In the genomic region with DNA sequence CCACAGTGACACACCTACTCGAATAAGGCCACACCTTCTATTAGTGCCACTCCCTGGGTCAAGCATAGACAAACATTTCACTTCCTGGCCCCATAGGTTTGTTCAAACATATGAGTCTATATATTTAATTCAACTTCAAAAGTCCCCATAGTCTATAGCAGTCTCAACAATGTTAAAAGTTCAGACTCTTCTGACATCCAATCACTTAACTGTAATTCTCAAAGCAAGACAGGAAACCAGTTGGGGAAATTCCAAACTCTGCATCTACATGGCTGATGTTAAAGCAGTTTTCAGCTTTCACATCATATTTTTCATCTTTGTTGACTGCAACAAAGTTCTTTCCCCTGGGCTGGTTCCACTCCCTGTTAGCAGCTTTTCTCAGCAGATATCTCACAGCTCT, we compare ENCODE assay signal across 38 mouse cellular contexts. TPM values are rescaled to one million over a fixed set of nuclear protein-coding genes. Genes with fewer than 3 reads are reported as not detected.
"Had no signal": no experiment of that assay in that cellular context is flagged by ENCODE, and none has a peak within 500 bp of the region (broad histone marks: within the 10 kb centered on the region; RNA-seq: fewer than 3 reads in every experiment).

No protein-coding gene starts in this region.

- H3K4me3 ChIP-seq: gastrocnemius, adult 2 months; heart, embryonic 10.5 days; heart, embryonic 12.5 days; hindbrain, embryonic 10.5 days; hindbrain, embryonic 12.5 days; intestine, embryonic 15.5 days; layer of hippocampus, adult 2 months; left cerebral cortex, adult 2 months; limb, embryonic 10.5 days; limb, embryonic 12.5 days; liver, embryonic 13.5 days; liver, embryonic 15.5 days had no signal

- H3K36me3 ChIP-seq: heart, embryonic 10.5 days; heart, embryonic 12.5 days; hindbrain, embryonic 10.5 days; hindbrain, embryonic 12.5 days; intestine, embryonic 15.5 days; limb, embryonic 10.5 days; limb, embryonic 12.5 days; liver, embryonic 13.5 days; liver, embryonic 15.5 days had no signal

- ATAC-seq: hindbrain, embryonic 16.5 days; intestine, embryonic 15.5 days; intestine, postnatal 0 days had no signal

- DNase-seq: gastrocnemius, adult 2 months; gastrocnemius, postnatal 10 days; gastrocnemius, postnatal 25 days; heart, adult 18-20 months; heart, postnatal 10 days; heart, postnatal 4 days; kidney, adult 18-20 months; kidney, adult 8-10 months; kidney, postnatal 10 days; kidney, postnatal 25 days; kidney, postnatal 4 days; liver; liver, embryonic 13.5 days had no signal

- H3K27me3 ChIP-seq: heart, embryonic 12.5 days; hindbrain, embryonic 12.5 days; intestine, embryonic 15.5 days; limb, embryonic 12.5 days; liver, embryonic 13.5 days; liver, embryonic 15.5 days had no signal

- H3K27ac ChIP-seq: gastrocnemius, adult 2 months; heart, embryonic 10.5 days; hindbrain, embryonic 10.5 days; hindbrain, embryonic 12.5 days; hindbrain, embryonic 14.5 days; intestine, embryonic 15.5 days; layer of hippocampus, adult 2 months; left cerebral cortex, adult 2 months; limb, embryonic 10.5 days; limb, embryonic 12.5 days; liver, embryonic 13.5 days; liver, embryonic 15.5 days had no signal

- H3K4me1 ChIP-seq: heart, embryonic 10.5 days; heart, embryonic 12.5 days; hindbrain, embryonic 10.5 days; hindbrain, embryonic 12.5 days; intestine, embryonic 15.5 days; limb, embryonic 10.5 days; limb, embryonic 12.5 days; liver, embryonic 13.5 days; liver, embryonic 15.5 days had no signal

RNA-seq across cellular contexts. Expression of gene Areg, which starts 12.8 kb away (rescaled TPM):
- total RNA-seq: gastrocnemius, adult 2 months; gastrocnemius, postnatal 10 days; gastrocnemius, postnatal 25 days; gastrocnemius, postnatal 4 days; granulocyte monocyte progenitor cell, adult 5-6 weeks; heart, adult 18-20 months; heart, adult 8-10 months; heart, postnatal 10 days; heart, postnatal 25 days; left cerebral cortex, postnatal 14 days; left cerebral cortex, postnatal 36 days had no signal
- polyA plus RNA-seq: heart, embryonic 10.5 days; hindbrain, embryonic 12.5 days; limb, embryonic 10.5 days; liver, embryonic 11.5 days; liver, embryonic 13.5 days; liver, embryonic 15.5 days had no signal

RNA-seq across cellular contexts. Expression of gene Ereg, which starts 52.2 kb away (rescaled TPM):
- total RNA-seq: gastrocnemius, adult 2 months; gastrocnemius, postnatal 25 days; granulocyte monocyte progenitor cell, adult 5-6 weeks; heart, adult 18-20 months; layer of hippocampus, adult 2 months; layer of hippocampus, postnatal 10 days; layer of hippocampus, postnatal 25 days; left cerebral cortex, adult 2 months; left cerebral cortex, postnatal 14 days; left cerebral cortex, postnatal 36 days had no signal
- polyA plus RNA-seq: heart, embryonic 14.5 days; hindbrain, embryonic 10.5 days; hindbrain, embryonic 12.5 days; hindbrain, embryonic 14.5 days; hindbrain, embryonic 16.5 days; kidney, embryonic 14.5 days; kidney, embryonic 16.5 days; limb, embryonic 10.5 days; limb, embryonic 12.5 days had no signal
